Mouse (Mus musculus) midbrain, embryonic 15.5 days (tissue): ENCODE data around the gene Elovl4. TPM values are rescaled to one million over a fixed set of nuclear protein-coding genes. Genes with fewer than 3 reads are reported as not detected.

Source experiments
- ATAC-seq: fragments of 200-750 bp; cut with Nextera tagmentation; replicated peaks from 2 replicates; pipeline ENCODE4 v1.8.0; 2017; ENCODE audit warnings: moderate TSS enrichment
- H3K27ac ChIP-seq: fragments of 300-500 bp; sonication (generic); 2 replicates; pipeline ENCODE4 v1.5.1; 2015; ENCODE audit warnings: mild to moderate bottlenecking, inconsistent platforms
- H3K27me3 ChIP-seq: fragments of 300-500 bp; sonication (generic); replicated peaks from 2 replicates; pipeline ENCODE4 v1.6.1; 2015; ENCODE audit warnings: inconsistent platforms
- H3K36me3 ChIP-seq: fragments of 300-500 bp; sonication (generic); replicated peaks from 2 replicates; pipeline ENCODE4 v1.6.1; 2015; ENCODE audit warnings: inconsistent platforms
- H3K4me1 ChIP-seq: fragments of 300-500 bp; sonication (generic); 2 replicates; pipeline ENCODE4 v1.6.1; 2015; ENCODE audit warnings: inconsistent platforms
- H3K4me2 ChIP-seq: fragments of 300-500 bp; sonication (generic); 2 replicates; pipeline ENCODE4 v1.6.1; 2015; ENCODE audit warnings: inconsistent platforms, mild to moderate bottlenecking, moderate library complexity
- H3K4me3 ChIP-seq: fragments of 300-500 bp; sonication (generic); 2 replicates; pipeline ENCODE4 v1.5.1; 2015; ENCODE audit warnings: mild to moderate bottlenecking, inconsistent platforms
- H3K9ac ChIP-seq: fragments of 300-500 bp; sonication (generic); 2 replicates; pipeline ENCODE4 v1.6.1; 2015; ENCODE audit warnings: mild to moderate bottlenecking, inconsistent platforms
- H3K9me3 ChIP-seq: fragments of 300-500 bp; sonication (generic); 2 replicates; pipeline ENCODE4 v1.6.1; 2016; ENCODE audit warnings: inconsistent platforms
- WGBS: fragments of 180-500 bp; shearing (Covaris S2); methylation state at CpG from one replicate; pipeline ENCODE4 v1.1.7; 2015; ENCODE audit warnings: mixed read lengths; 5-methylcytosine and 5-hydroxymethylcytosine counted together
- polyA plus RNA-seq: library from polyadenylated mRNA; unstranded; fragments of >200 nt; fragmentation: Nextera tagmentation; extraction: Ambion mirVana; gene quantifications from 2 replicates; pipeline ENCODE4 v1.2.1, GENCODE M21; 2015

The Elovl4 gene
- polyA plus RNA-seq: 95.0 and 103 TPM in 2 replicates

DNA sequence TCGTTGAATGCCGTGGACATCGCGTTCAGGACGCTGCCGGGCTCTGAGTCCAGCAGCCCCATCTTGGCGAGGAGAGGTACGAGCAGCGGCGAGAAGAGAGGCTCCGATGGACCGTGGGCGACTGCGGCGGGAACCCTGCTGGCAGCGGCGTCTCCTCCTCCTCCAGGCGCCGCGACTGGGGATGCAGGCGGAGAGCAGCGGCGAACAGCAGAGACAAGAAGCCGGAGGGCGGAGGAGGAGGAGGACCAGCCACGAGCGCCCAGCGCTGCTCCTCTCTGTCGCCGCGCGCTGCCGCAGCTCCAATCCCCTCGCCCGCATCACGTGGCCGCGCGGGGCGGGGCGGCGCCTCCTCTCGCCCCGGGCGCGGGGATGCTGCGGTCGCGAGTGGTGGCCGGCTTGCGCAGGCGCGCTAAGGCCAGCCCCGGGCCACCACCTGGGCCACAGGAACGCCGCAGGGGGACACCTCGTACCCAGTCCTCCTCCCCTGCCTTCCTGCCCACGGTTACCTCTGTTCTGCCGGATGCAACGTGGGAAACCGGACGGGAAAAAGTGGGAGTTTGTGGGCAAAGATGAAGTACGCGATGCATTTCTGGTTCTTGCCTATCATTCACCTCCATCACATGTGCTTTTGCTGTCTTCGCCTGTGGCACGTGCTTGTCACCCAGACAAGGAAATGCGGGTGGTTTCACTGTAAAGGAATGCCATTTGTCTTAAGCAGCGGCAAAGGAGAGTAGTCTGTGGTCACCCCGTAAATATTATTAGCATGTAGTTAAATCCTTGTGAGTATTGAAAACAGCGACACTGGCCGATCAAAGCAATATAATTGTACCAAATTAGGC lies at the start of gene Elovl4:
Elovl4 (minus strand) TSS at position 301 of the 839 bp plus-strand sequence.
- 2% methylated on average over 62 of the region's 71 CpGs for WGBS
- Histone ChIP-seq H3K4me1 (peaks cover 36% of the 10 kb centered on the region), H3K27me3 (no peaks in the 10 kb centered on the region), H3K27ac (peak within 1 kb of the TSS; percentile 85), H3K4me3 (peak within 1 kb of the TSS; percentile 54), H3K36me3 (no peaks in the 10 kb centered on the region), H3K9me3 (no peaks in the 10 kb centered on the region), H3K4me2 (peak within 1 kb of the TSS; percentile 58), H3K9ac (peak within 1 kb of the TSS; percentile 65)
- ATAC-seq: peak; percentile 95

- Histone ChIP-seq H3K27ac (no peak overlapping the region), H3K4me3 (no peak overlapping the region), H3K9ac (no peak overlapping the region), H3K4me2 (no peak overlapping the region), H3K27me3 (no peaks in the 10 kb centered on the region), H3K9me3 (no peaks in the 10 kb centered on the region), H3K36me3 (no peaks in the 10 kb centered on the region), H3K4me1 (no peaks in the 10 kb centered on the region)
- WGBS: 87% methylated on average over 3 of the region's 3 CpGs
- ATAC-seq: no peak
Observed at GRCm38 (mm10) chr9:83852464-83852863, 46.4 kb upstream of the Elovl4 start.

- no peaks in the 10 kb centered on the region for H3K27me3 ChIP-seq
- H3K9me3 ChIP-seq: no peaks in the 10 kb centered on the region
- peak overlapping the region; percentile 98 for H3K4me2 ChIP-seq
- no peak; the same call in 1 of the 2 replicates for ATAC-seq
- no peaks in the 10 kb centered on the region for H3K36me3 ChIP-seq
- H3K27ac ChIP-seq: no peak overlapping the region
- H3K4me1 ChIP-seq: peaks cover 8% of the 10 kb centered on the region
- H3K9ac ChIP-seq: peak overlapping the region; percentile 90
- peak overlapping the region; percentile 76 for H3K4me3 ChIP-seq
- 1% methylated on average over 27 of the region's 27 CpGs for WGBS
Observed at GRCm38 (mm10) chr9:83834748-83835313, 28.8 kb upstream of the Elovl4 start.

DNA sequence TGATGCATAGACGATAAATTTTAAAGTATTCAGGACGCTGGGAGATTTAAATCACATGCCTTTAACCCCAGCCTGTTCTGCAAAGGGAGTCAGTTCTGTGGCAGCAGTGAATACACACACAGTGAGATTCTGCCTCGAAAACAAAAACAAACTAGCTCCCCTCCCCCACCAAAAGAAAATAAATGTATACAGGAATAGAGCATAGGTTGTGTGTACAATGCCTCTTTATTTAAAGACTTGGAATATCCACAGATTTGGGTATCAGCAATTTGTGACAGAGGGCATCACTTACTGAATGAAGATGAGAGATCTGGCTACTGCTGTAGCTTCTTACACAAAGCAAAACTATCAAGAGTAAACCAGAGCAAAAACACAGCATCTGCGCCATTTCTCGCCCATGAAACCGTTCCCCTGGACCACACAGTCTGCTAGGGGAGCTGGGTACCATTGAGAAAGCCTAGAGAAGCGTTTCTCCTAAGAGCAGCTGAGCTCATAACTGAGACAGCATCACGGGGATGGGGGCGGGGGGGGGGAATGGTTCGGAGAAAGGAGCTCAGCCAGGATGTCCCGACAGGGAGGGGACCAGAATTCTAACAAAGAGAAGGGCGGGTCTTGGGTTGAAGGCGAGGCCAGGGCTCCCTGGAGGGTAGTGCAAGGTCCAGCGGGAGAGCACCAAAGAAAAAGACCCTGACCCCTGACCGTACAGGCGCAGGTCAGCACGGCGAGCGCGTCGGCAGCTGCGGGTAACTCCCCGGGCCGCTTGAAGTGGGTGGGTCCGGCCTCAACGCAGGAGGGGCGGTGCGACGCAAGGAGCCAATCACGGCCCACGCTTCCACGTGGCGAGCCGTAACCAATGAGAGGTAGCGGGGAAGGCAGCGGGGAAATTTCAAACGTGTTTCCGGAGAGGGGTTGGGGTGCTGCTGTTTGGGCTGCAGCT lies 28.0 kb upstream of the Elovl4 start, which contains the start of gene Ttk:
Ttk (plus strand) TSS at position 879 of the 937 bp plus-strand sequence.
- no peaks in the 10 kb centered on the region for H3K9me3 ChIP-seq
- H3K36me3 ChIP-seq: no peaks in the 10 kb centered on the region
- H3K9ac ChIP-seq: peak within 1 kb of the TSS; percentile 90
- H3K4me2 ChIP-seq: peak within 1 kb of the TSS; percentile 98
- peak; percentile 100 for ATAC-seq
- H3K27ac ChIP-seq: peak within 1 kb of the TSS; percentile 97
- no peaks in the 10 kb centered on the region for H3K27me3 ChIP-seq
- H3K4me3 ChIP-seq: peak within 1 kb of the TSS; percentile 76
- H3K4me1 ChIP-seq: peaks cover 8% of the 10 kb centered on the region
- WGBS: under 1% methylated on average over 38 of the region's 38 CpGs

DNA sequence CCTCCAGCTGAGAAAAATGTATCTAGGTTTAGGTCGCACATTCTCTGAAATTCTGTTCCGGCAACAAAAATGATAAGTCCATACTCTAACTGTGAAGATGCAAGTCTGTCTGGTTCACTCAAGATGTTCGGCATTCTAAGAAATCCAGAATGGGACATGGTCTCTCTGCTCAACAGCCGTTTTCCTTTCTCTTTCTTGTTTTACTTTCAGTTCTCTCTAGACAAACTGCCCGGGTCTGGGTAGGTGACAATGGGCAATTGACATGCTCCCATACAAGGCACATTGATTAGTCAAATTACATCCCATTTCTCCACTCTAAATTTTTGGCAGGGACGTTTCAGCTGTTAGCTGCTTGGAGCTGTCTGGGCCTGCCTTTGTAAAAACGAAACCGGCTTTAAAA lies 25.1 kb upstream of the Elovl4 start:
- WGBS: 78% methylated on average over 8 of the region's 8 CpGs
- no peaks in the 10 kb centered on the region for H3K36me3 ChIP-seq
- no peak overlapping the region for H3K9ac ChIP-seq
- H3K27me3 ChIP-seq: no peaks in the 10 kb centered on the region
- no peak overlapping the region for H3K4me2 ChIP-seq
- no peak for ATAC-seq
- no peak overlapping the region for H3K4me3 ChIP-seq
- no peaks in the 10 kb centered on the region for H3K9me3 ChIP-seq
- peaks cover 8% of the 10 kb centered on the region for H3K4me1 ChIP-seq
- no peak overlapping the region for H3K27ac ChIP-seq

DNA sequence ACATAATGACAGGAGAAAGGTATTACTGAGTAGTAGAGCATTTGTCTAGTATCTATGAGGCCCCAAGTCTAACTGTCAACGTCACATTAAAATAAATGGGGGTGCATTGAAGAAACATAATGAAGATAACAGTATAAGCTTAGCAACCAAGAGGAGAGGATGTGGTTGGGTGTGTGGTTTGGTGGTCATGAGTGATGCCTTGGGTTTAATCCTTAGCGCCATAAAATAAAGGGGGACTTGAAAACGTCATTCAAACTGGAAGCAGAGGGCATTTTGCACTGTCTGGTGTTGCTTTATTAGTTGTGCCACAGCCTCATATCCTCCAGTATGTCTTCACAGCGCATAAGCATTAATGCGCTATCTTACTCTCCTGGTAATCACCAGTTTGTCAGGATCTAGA lies 23.8 kb upstream of the Elovl4 start:
- Histone ChIP-seq H3K36me3 (no peaks in the 10 kb centered on the region), H3K9me3 (no peaks in the 10 kb centered on the region), H3K4me3 (no peak overlapping the region), H3K4me1 (peaks cover 3% of the 10 kb centered on the region), H3K4me2 (no peak overlapping the region), H3K9ac (no peak overlapping the region), H3K27me3 (no peaks in the 10 kb centered on the region), H3K27ac (no peak overlapping the region)
- 88% methylated on average over 5 of the region's 5 CpGs for WGBS
- no peak for ATAC-seq

- no peak overlapping the region for H3K9ac ChIP-seq
- no peaks in the 10 kb centered on the region for H3K9me3 ChIP-seq
- WGBS: 81% methylated on average over 5 of the region's 5 CpGs
- no peaks in the 10 kb centered on the region for H3K27me3 ChIP-seq
- H3K4me2 ChIP-seq: no peak overlapping the region
- no peak for ATAC-seq
- no peaks in the 10 kb centered on the region for H3K36me3 ChIP-seq
- no peak overlapping the region for H3K27ac ChIP-seq
- no peaks in the 10 kb centered on the region for H3K4me1 ChIP-seq
- H3K4me3 ChIP-seq: no peak overlapping the region
Observed at GRCm38 (mm10) chr9:83822925-83823324, 16.8 kb upstream of the Elovl4 start.

- WGBS: 95% methylated on average over 2 of the region's 2 CpGs
- no peaks in the 10 kb centered on the region for H3K9me3 ChIP-seq
- no peaks in the 10 kb centered on the region for H3K4me1 ChIP-seq
- H3K36me3 ChIP-seq: no peaks in the 10 kb centered on the region
- no peaks in the 10 kb centered on the region for H3K27me3 ChIP-seq
- H3K9ac ChIP-seq: no peak overlapping the region
- no peak overlapping the region for H3K4me2 ChIP-seq
- H3K4me3 ChIP-seq: no peak overlapping the region
- no peak overlapping the region for H3K27ac ChIP-seq
- no peak for ATAC-seq
Observed at GRCm38 (mm10) chr9:83820976-83821375, 14.9 kb upstream of the Elovl4 start.

- no peak for ATAC-seq
- Histone ChIP-seq H3K4me3 (no peak overlapping the region), H3K27me3 (no peaks in the 10 kb centered on the region), H3K9me3 (no peaks in the 10 kb centered on the region), H3K9ac (no peak overlapping the region), H3K4me2 (no peak overlapping the region), H3K27ac (no peak overlapping the region), H3K4me1 (no peaks in the 10 kb centered on the region), H3K36me3 (no peaks in the 10 kb centered on the region)
- 70% methylated on average over 7 of the region's 7 CpGs for WGBS
Observed at GRCm38 (mm10) chr9:83819188-83819587, 13.1 kb upstream of the Elovl4 start.

DNA sequence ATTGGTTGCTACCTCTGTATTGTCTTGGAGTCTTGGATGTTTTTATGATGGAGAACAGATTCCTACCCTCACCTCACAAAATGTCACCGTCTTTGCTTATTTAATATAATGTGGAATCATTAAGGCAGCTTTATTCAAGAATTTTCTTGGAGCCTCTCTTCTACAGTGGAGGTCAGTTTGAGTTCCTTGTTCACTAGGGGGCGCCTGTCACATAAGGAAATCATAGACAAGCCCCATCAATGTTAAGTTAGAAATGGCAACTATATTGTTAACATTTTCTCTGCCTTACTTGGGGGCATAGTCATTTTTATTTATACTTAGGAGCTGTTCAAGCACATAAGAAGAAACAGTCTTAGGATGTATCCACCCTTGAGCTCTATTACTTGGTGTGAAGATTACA lies 1.5 kb upstream of the Elovl4 start:
- H3K36me3 ChIP-seq: no peaks in the 10 kb centered on the region
- peaks cover 31% of the 10 kb centered on the region for H3K4me1 ChIP-seq
- ATAC-seq: no peak
- H3K4me3 ChIP-seq: no peak overlapping the region
- H3K9me3 ChIP-seq: no peaks in the 10 kb centered on the region
- H3K27ac ChIP-seq: no peak overlapping the region
- H3K9ac ChIP-seq: no peak overlapping the region
- H3K27me3 ChIP-seq: no peaks in the 10 kb centered on the region
- H3K4me2 ChIP-seq: no peak overlapping the region
- 9% methylated on average over 2 of the region's 2 CpGs for WGBS

DNA sequence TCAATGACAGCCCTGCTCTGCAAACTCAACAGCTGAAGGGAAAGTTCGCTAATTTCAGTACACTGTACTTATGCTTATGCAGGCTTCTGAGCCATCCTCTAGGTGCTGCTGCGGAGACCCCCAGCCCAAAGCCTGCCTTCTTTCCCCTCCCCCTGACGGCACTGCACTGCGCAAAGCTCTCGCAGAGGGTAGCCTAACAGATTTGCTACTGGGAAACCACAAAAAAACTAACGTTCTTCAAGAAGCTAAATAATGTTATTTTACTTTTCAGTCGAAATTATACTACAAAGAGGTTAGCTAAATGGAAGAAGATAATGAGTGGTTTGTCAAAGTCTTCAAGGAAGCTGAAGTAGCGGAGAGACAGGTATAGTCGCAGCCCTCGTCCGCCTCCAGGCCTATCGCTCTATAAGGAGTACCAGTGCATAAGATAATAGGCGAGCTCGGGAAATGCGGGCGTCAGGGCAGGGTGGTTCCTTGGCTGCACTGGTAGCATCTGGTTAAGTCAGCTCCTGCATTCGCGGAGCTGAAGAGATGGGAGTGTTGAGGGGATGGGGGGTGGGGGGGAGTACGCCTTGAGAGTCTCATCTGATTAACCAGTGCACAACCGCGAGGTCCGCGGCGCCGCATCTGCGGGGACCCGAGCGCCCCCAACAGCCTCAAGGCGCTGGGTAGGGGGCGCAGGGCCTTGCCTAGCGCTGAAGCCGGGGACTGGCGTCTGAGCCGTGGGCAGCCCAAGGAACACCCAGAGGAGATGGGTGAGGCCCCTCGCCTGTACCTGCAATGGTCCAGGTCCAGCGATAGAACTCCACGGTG lies 707 bp downstream of the Elovl4 start:
- WGBS: under 1% methylated on average over 37 of the region's 37 CpGs
- peak overlapping the region; percentile 54 for H3K4me3 ChIP-seq
- H3K9me3 ChIP-seq: no peaks in the 10 kb centered on the region
- peak; percentile 91 for ATAC-seq
- H3K27me3 ChIP-seq: no peaks in the 10 kb centered on the region
- no peaks in the 10 kb centered on the region for H3K36me3 ChIP-seq
- peak overlapping the region; percentile 58 for H3K4me2 ChIP-seq
- peak overlapping the region; percentile 85 for H3K27ac ChIP-seq
- peak overlapping the region; percentile 65 for H3K9ac ChIP-seq
- peaks cover 36% of the 10 kb centered on the region for H3K4me1 ChIP-seq
